Mouse (Mus musculus) erythroblast, embryonic 14.5 days (primary cell): ENCODE measurements around the gene Dcaf12.

Experiments
- GATA1 ChIP-seq: IDR thresholded peaks from 2 replicates; pipeline ENCODE4 v1.6.1; 2012; ENCODE audit warnings: low read length, inconsistent platforms, mixed read lengths
- TAL1 ChIP-seq: IDR thresholded peaks from 3 replicates; pipeline ENCODE4 v1.6.1; 2012; ENCODE audit warnings: low read length, inconsistent platforms, mixed read lengths

DNA sequence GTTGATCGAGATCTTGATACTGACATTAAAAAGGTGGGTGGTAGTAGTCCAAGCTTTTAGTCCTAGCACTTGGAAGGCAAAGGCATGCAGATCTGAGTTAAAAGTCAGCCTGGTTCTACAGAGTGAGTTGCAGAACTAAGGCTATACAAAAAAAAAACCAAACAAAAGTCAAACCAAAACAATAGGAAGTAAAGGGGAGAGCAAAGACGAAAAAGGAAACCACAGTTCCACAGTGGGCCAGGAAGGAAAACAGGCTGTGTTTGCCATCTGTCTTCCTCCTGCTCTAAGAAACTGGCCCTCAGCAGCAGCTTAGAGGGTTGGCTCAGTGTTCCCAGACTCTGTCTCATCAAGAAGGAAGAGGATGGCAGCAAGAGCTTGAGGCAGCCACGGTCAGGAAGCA lies 10.4 kb downstream of the Dcaf12 start:
- no peak for TF ChIP-seq GATA1
- no peak for TF ChIP-seq TAL1
